Mouse (Mus musculus) CH12.LX (cell line): Measurements from ENCODE around the gene Drosha.

Experiments
- CHD2 ChIP-seq: IDR thresholded peaks from 2 replicates; pipeline ENCODE4 v1.6.1; 2011; ENCODE audit warnings: low read length, improper control_type of control experiment
- CTCF ChIP-seq, 2 experiments: IDR thresholded peaks in 1 of 2; conservative IDR thresholded peaks in 1 of 2; 2 replicates each; pipeline ENCODE4 v1.5.1; 2011 to 2012; ENCODE audit warnings: low read depth in 2 of 2, low read length in 2 of 2, improper control_type of control experiment in 1 of 2, inconsistent platforms in 1 of 2, mild to moderate bottlenecking in 1 of 2, moderate library complexity in 1 of 2
- EP300 ChIP-seq: IDR thresholded peaks from 2 replicates; pipeline ENCODE4 v1.6.1; 2011; ENCODE audit warnings: low read length, improper control_type of control experiment
- HCFC1 ChIP-seq: IDR thresholded peaks from 2 replicates; pipeline ENCODE4 v1.6.1; 2012; ENCODE audit warnings: low read depth, mild to moderate bottlenecking, inconsistent platforms, low read length, improper control_type of control experiment
- MEF2A ChIP-seq: IDR thresholded peaks from 2 replicates; pipeline ENCODE4 v1.6.1; 2014; ENCODE audit warnings: low read depth, mild to moderate bottlenecking, inconsistent platforms, low read length, improper control_type of control experiment, borderline replicate concordance
- MXI1 ChIP-seq: IDR thresholded peaks from 2 replicates; pipeline ENCODE4 v1.6.1; 2011; ENCODE audit warnings: mild to moderate bottlenecking, low read depth, low read length, improper control_type of control experiment
- POLR2A ChIP-seq: IDR thresholded peaks from 2 replicates; pipeline ENCODE4 v1.6.1; 2011; ENCODE audit warnings: low read depth, mild to moderate bottlenecking, improper control_type of control experiment, low read length
- POLR2AphosphoS2 ChIP-seq: IDR thresholded peaks from 2 replicates; pipeline ENCODE4 v1.6.1; 2011; ENCODE audit warnings: low read depth, low read length, improper control_type of control experiment
- ZC3H11A ChIP-seq: IDR thresholded peaks from 2 replicates; pipeline ENCODE4 v1.6.1; 2012; ENCODE audit warnings: low read depth, mild to moderate bottlenecking, inconsistent platforms, low read length, improper control_type of control experiment

DNA sequence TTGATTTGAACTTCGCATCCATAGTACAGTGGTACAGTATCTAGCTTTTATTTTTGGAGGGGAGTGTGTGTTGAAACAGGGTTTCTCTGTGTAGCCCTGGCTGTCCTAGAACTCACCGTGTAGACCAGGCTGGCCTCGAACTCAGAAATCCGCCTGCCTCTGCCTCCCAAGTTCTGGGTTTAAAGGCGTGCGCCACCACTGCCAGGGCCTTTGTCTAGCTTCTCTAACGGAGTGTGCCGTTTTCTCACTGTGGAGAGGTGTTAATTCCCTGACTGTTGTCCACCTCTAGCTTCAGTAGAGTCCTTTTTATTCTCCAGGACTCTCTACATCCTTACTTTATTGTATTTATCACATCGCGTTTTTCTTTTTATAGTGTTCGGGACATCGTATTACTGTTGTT, 793 bp downstream of the Drosha start:
- TF ChIP-seq CHD2 (no peak), POLR2AphosphoS2 (no peak), MEF2A (no peak), ZC3H11A (no peak), POLR2A (no peak), CTCF (conservative IDR thresholded peaks at IDR 0.05 in 1 of 2, IDR thresholded peaks at IDR 0.05 in 1 of 2; ENCODE audit: low read depth in 2 of 2, low read length in 2 of 2) (no peak), HCFC1 (no peak), EP300 (no peak), MXI1 (no peak)
